Mouse (Mus musculus) layer of hippocampus, adult 2 months (tissue): ENCODE data around the gene Ccng1. TPM values are rescaled to one million over a fixed set of nuclear protein-coding genes. Genes with fewer than 3 reads are reported as not detected.

Experiments used
- DNase-seq, 2 experiments: peaks; one replicate each; pipeline ENCODE4 v3.0.0; 2022; ENCODE audit warnings: low spot score in 2 of 2
- H3K27ac ChIP-seq: fragments of 200-600 bp; 2 replicates; pipeline ENCODE4 v1.8.1; 2022
- H3K4me3 ChIP-seq: fragments of 200-600 bp; 2 replicates; pipeline ENCODE4 v1.8.1; 2022; ENCODE audit warnings: mild to moderate bottlenecking
- CTCF ChIP-seq: fragments of 200-600 bp; conservative IDR thresholded peaks from 2 replicates; pipeline ENCODE4 v1.8.1; 2022; ENCODE audit warnings: antibody characterized with exemption, mild to moderate bottlenecking, moderate library complexity
- long read RNA-seq, 2 experiments: library from polyadenylated mRNA; stranded (forward); transcript quantifications; one replicate each; pipeline ENCODE4 v2.0.0; 2021; ENCODE audit warnings: borderline mapping rate in 2 of 2
- total RNA-seq, 2 experiments: library from RNA; stranded (reverse); gene quantifications; 2 replicates each; pipeline ENCODE4 v1.2.3; 2021

The Ccng1 gene
- 10 to 100 TPM; 63.0 to 63.2 TPM for total RNA-seq
- long read RNA-seq, experiment 1, transcript Ccng1-201 (6 exons, 3,512 nt), result major isoform, 36 of 45 reads
- long read RNA-seq, experiment 1, partial matches to known transcripts, result 0 of 45 reads
- long read RNA-seq, experiment 1, other reads (novel, unspliced or antisense), result 9 of 45 reads
- long read RNA-seq, experiment 2, transcript Ccng1-201 (6 exons, 3,512 nt), result major isoform, 39 of 46 reads
- long read RNA-seq, experiment 2, partial matches to known transcripts, result 1 of 46 reads
- long read RNA-seq, experiment 2, other reads (novel, unspliced or antisense), result 6 of 46 reads

GRCm38 (mm10) chr11:40755109-40755627, at the start of gene Ccng1:
Ccng1 (minus strand) TSS chr11:40755311.
- Histone ChIP-seq H3K4me3 (peak within 1 kb of the TSS; percentile 98), H3K27ac (peak within 1 kb of the TSS; percentile 97)
- no peak for TF ChIP-seq CTCF
- peak; percentile 83 to 94 for DNase-seq

- TF ChIP-seq CTCF, result no peak
- DNase-seq, result no peak
- no peak overlapping the region for H3K27ac ChIP-seq
- no peak overlapping the region for H3K4me3 ChIP-seq
These were observed 35.2 kb upstream of the Ccng1 start for GRCm38 (mm10) chr11:40790307-40790706.

- Histone ChIP-seq H3K4me3 (no peak overlapping the region), H3K27ac (0 out of 2 replicates have a peak overlapping the region, but pooled peaks have one; percentile 4)
- DNase-seq, result no peak
- no peak for TF ChIP-seq CTCF
These were observed 34.6 kb upstream of the Ccng1 start for GRCm38 (mm10) chr11:40789701-40790100.

- TF ChIP-seq CTCF, result no peak
- peak overlapping the region; percentile 88 for H3K27ac ChIP-seq
- DNase-seq, result peak; percentile 44 to 71
- no peak overlapping the region for H3K4me3 ChIP-seq
These were observed 31.8 kb upstream of the Ccng1 start for GRCm38 (mm10) chr11:40786900-40787299.

- no peak overlapping the region for H3K4me3 ChIP-seq
- H3K27ac ChIP-seq, result peak overlapping the region; percentile 84
- no peak for TF ChIP-seq CTCF
- peak; percentile 23 to 46 for DNase-seq
These were observed 29.2 kb upstream of the Ccng1 start for GRCm38 (mm10) chr11:40784326-40784725.

- no peak for TF ChIP-seq CTCF
- H3K27ac ChIP-seq, result peak overlapping the region; percentile 28; the same call in 1 of the 2 replicates
- no peak for DNase-seq
- H3K4me3 ChIP-seq, result no peak overlapping the region
These were observed 28.2 kb upstream of the Ccng1 start for GRCm38 (mm10) chr11:40783346-40783745.

GRCm38 (mm10) chr11:40781857-40782256, 26.7 kb upstream of the Ccng1 start:
- DNase-seq, result no peak
- no peak overlapping the region for H3K27ac ChIP-seq
- no peak for TF ChIP-seq CTCF
- no peak overlapping the region for H3K4me3 ChIP-seq

GRCm38 (mm10) chr11:40775315-40776269, 20.5 kb upstream of the Ccng1 start:
- TF ChIP-seq CTCF, result peak; percentile 90
- no peak for DNase-seq
- H3K27ac ChIP-seq, result no peak overlapping the region
- H3K4me3 ChIP-seq, result no peak overlapping the region; the same call in 1 of the 2 replicates

- no peak for TF ChIP-seq CTCF
- Histone ChIP-seq H3K27ac (no peak overlapping the region), H3K4me3 (no peak overlapping the region)
- DNase-seq, result no peak
These were observed 9.6 kb upstream of the Ccng1 start for GRCm38 (mm10) chr11:40764690-40765089.

- peak; percentile 80 for TF ChIP-seq CTCF
These were observed 8.3 kb upstream of the Ccng1 start for GRCm38 (mm10) chr11:40763395-40763794.

GRCm38 (mm10) chr11:40759896-40760295, 4.8 kb upstream of the Ccng1 start:
- Histone ChIP-seq H3K4me3 (no peak overlapping the region), H3K27ac (no peak overlapping the region)
- DNase-seq, result no peak
- TF ChIP-seq CTCF, result no peak

More at GRCm38 (mm10) chr11:40763395-40763794, 8.3 kb upstream of the Ccng1 start:
- no peak overlapping the region for H3K4me3 ChIP-seq
- H3K27ac ChIP-seq, result no peak overlapping the region
- DNase-seq, result no peak

- peak overlapping the region; percentile 98 for H3K4me3 ChIP-seq
- DNase-seq, result no peak
- H3K27ac ChIP-seq, result peak overlapping the region; percentile 97
- TF ChIP-seq CTCF, result no peak
These were observed 857 bp upstream of the Ccng1 start for GRCm38 (mm10) chr11:40755968-40756367.

GRCm38 (mm10) chr11:40754664-40755107, 425 bp downstream of the Ccng1 start:
- DNase-seq, result no peak
- Histone ChIP-seq H3K4me3 (peak overlapping the region; percentile 98), H3K27ac (peak overlapping the region; percentile 97)
- TF ChIP-seq CTCF, result no peak; the same call in 1 of the 2 replicates
